Mouse (Mus musculus) liver, adult 2 months (tissue): ENCODE measurements around the gene Wnk4. TPM values are rescaled to one million over a fixed set of nuclear protein-coding genes. Genes with fewer than 3 reads are reported as not detected.
A peak's percentile ranks its signal among the peaks of the same experiment; 100 is the strongest.

Experiments
- DNase-seq: peaks from one replicate; pipeline ENCODE4 v3.0.0-alpha.2; 2011; ENCODE audit warnings: low read depth, low spot score; ENCODE audit errors: extremely low read depth
- H3K27ac ChIP-seq: fragments of 200-500 bp; replicated peaks from 2 replicates; pipeline ENCODE4 v1.5.1; 2012; ENCODE audit warnings: low read depth, mild to moderate bottlenecking, control low read depth, inconsistent platforms, low read length; ENCODE audit not compliant: insufficient read depth
- H3K27me3 ChIP-seq: fragments of 200-500 bp; 2 replicates; pipeline ENCODE4 v1.6.1; 2012; ENCODE audit warnings: mild to moderate bottlenecking, moderate library complexity, low read length, inconsistent platforms; ENCODE audit not compliant: control insufficient read depth, insufficient read depth
- H3K36me3 ChIP-seq: fragments of 200-500 bp; 2 replicates; pipeline ENCODE4 v1.6.1; 2012; ENCODE audit warnings: low read length, inconsistent platforms; ENCODE audit not compliant: control insufficient read depth, insufficient read depth
- H3K4me1 ChIP-seq: fragments of 200-500 bp; 2 replicates; pipeline ENCODE4 v1.6.1; 2011; ENCODE audit warnings: low read length; ENCODE audit not compliant: control insufficient read depth, insufficient read depth
- H3K4me3 ChIP-seq: fragments of 200-500 bp; 2 replicates; pipeline ENCODE4 v1.5.1; 2011; ENCODE audit warnings: low read depth, mild to moderate bottlenecking, control low read depth, low read length, moderate library complexity; ENCODE audit not compliant: insufficient read depth
- H3K79me2 ChIP-seq: fragments of 200-500 bp; 2 replicates; pipeline ENCODE4 v1.6.1; 2012; ENCODE audit warnings: inconsistent platforms, mild to moderate bottlenecking, low read length, moderate library complexity; ENCODE audit not compliant: control insufficient read depth, insufficient read depth
- H3K9ac ChIP-seq: fragments of 200-500 bp; 2 replicates; pipeline ENCODE4 v1.6.1; 2012; ENCODE audit warnings: low read depth, mild to moderate bottlenecking, control low read depth, inconsistent platforms, low read length
- CTCF ChIP-seq: fragments of 200-500 bp; IDR thresholded peaks from 2 replicates; pipeline ENCODE4 v1.5.1; 2011; ENCODE audit warnings: low read depth, low read length, control low read depth
- POLR2A ChIP-seq: fragments of 200-500 bp; IDR thresholded peaks from 2 replicates; pipeline ENCODE4 v1.6.1; 2011; ENCODE audit warnings: low read length, control low read depth; ENCODE audit not compliant: insufficient read depth; ENCODE audit errors: extremely low read depth
- WGBS: fragments of 180-500 bp; shearing (Covaris S2); methylation state at CpG from one replicate; pipeline ENCODE4 v1.1.7; 2018; 5-methylcytosine and 5-hydroxymethylcytosine counted together
- polyA plus RNA-seq: library from polyadenylated mRNA; depleted of rRNA; stranded (reverse); fragments of >200 nt; gene quantifications from 2 replicates; pipeline ENCODE4 v1.2.3, GENCODE M21; 2012
- total RNA-seq: library from RNA; depleted of rRNA; stranded (reverse); fragments of >200 nt; gene quantifications from 2 replicates; pipeline ENCODE4 v1.2.3, GENCODE M21; 2014

The Wnk4 gene
- total and polyA plus RNA-seq, 2 experiments: 0.37 to 1.1 TPM

DNA sequence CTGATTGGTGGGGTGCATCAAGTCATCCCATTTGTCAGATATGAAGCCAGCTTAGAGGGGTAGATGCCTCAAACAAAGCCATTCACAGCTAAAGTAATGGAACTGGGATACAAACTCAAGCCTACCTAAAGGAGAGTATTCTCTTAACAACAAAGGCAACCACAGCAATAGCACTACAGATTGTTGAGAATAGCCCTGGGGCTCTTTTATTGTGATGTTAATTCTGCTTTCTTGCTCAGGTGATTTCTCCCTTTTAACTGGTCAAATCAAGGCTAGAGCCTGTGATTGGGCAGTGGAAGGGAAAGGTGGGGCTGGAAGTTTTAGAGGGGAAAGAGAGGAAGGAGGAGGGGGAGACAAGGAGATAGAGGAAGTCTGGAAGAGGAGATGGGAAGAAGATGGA lies 26.2 kb upstream of the Wnk4 start:
- no peaks in the 10 kb centered on the region for H3K4me1 ChIP-seq
- no peaks in the 10 kb centered on the region for H3K36me3 ChIP-seq
- H3K79me2 ChIP-seq: no peaks in the 10 kb centered on the region
- no peak for DNase-seq
- TF ChIP-seq POLR2A (no peak), CTCF (no peak)
- H3K27me3 ChIP-seq: no peaks in the 10 kb centered on the region
- H3K27ac ChIP-seq: no peak overlapping the region
- no peak overlapping the region for H3K9ac ChIP-seq
- no peak overlapping the region for H3K4me3 ChIP-seq

DNA sequence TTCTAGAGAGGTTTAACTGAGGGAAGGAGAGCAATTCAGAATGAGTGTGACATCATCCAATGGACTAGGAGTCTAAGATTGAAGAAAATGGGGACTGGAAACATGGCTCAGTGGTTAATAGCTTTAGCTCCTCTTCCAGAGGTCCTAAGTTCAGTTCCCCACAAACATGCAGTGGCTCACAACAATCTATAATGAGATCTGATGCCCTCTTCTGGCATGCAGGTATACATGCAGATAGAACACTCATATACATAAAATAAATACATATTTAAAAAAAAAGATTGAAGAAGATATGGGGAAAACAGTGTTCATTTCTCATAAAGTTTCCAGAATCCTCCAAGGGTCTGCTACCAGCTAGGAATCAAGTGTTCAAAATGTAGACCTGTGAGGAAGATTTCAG lies 24.9 kb upstream of the Wnk4 start:
- Histone ChIP-seq H3K27me3 (no peaks in the 10 kb centered on the region), H3K36me3 (no peaks in the 10 kb centered on the region), H3K27ac (no peak overlapping the region), H3K4me1 (no peaks in the 10 kb centered on the region), H3K79me2 (no peaks in the 10 kb centered on the region), H3K4me3 (no peak overlapping the region), H3K9ac (no peak overlapping the region)
- no peak for DNase-seq
- no peak for TF ChIP-seq POLR2A

DNA sequence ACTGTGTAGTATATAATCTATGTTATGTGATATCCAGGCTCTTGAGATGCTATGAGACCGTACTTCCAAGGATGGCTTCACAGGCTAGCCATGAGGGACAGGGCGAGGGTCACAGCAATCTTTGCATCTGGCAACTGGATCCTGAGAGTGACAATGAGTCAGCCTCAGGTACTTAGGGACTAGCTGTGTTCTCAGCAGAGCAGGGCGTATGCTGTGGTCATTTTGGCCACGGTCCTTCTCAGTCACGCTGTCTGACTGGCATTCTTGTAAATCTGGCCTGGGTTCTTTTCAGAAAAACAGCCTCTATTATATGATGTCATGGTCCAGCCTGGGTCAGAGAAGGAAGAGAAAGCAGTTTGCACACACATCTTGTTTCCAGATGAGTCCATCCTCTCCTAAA lies 23.6 kb upstream of the Wnk4 start:
- Histone ChIP-seq H3K4me3 (no peak overlapping the region), H3K36me3 (no peaks in the 10 kb centered on the region), H3K9ac (no peak overlapping the region), H3K27me3 (no peaks in the 10 kb centered on the region), H3K79me2 (no peaks in the 10 kb centered on the region), H3K27ac (no peak overlapping the region), H3K4me1 (no peaks in the 10 kb centered on the region)
- 96% methylated on average over 5 of the region's 5 CpGs for WGBS
- TF ChIP-seq CTCF (no peak), POLR2A (no peak)
- DNase-seq: no peak

DNA sequence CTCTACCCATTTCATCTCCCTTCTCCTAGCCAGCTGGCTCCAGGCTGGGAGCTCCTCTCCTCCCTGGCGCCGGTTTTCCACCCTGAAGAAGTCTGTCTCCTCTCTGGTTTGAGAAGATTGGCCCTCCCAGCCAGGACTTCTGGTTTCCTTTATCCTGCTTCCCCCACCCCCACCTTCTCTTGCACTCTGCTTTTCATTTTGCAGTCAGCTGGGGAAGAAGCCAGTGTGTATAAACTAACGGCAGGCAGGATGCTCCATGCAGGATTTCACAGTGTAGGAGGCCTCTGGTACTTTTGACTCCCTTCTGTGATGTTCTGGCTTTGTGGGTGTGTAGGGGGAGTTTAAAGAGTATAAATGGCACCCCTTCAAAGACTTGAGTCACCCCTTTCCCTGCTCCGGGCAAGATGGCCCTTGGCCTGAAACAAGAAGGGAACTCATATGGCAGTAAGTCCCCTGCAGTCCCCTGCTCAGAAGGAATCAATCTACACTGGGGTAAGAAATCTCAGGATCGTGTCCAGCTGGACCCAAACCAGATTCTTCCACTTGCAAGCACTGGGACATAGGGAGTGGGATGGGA lies 22.2 kb upstream of the Wnk4 start:
- TF ChIP-seq CTCF: no peak
- no peak for TF ChIP-seq POLR2A
- H3K27ac ChIP-seq: no peak overlapping the region

DNA sequence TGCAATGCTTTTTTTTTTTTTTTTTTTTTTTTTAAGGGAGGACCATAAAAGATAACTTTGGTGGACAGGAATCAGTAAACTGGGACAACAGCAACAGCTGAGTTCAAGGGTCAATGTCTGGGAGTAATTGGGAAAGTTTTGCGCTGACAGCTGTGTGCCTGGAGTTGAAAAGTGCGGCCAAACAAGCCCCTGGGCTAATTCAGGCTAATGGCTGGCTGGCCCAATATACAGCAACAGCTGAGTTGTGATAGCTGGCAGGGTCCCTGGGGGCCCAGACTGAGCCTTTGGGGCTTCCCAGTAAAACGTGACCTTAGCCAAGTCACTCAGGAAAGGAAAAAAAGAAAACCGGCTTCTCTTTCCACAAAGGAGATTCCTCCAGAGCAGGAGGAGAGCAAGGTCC lies 15.3 kb upstream of the Wnk4 start:
- Histone ChIP-seq H3K27ac (peak overlapping the region; percentile 26; the same call in 1 of the 2 replicates), H3K4me3 (no peak overlapping the region), H3K9ac (no peak overlapping the region), H3K4me1 (peaks cover 1% of the 10 kb centered on the region; the same call in 1 of the 2 replicates), H3K36me3 (no peaks in the 10 kb centered on the region), H3K27me3 (peaks cover 8% of the 10 kb centered on the region; the same call in 1 of the 2 replicates), H3K79me2 (no peaks in the 10 kb centered on the region)
- TF ChIP-seq CTCF: no peak
- TF ChIP-seq POLR2A: no peak
- WGBS: 25% methylated on average over 4 of the region's 4 CpGs
- peak; percentile 69 for DNase-seq

More for the DNA sequence above, 22.2 kb upstream of the Wnk4 start:
- Histone ChIP-seq H3K4me3 (no peak overlapping the region), H3K36me3 (no peaks in the 10 kb centered on the region), H3K79me2 (no peaks in the 10 kb centered on the region), H3K4me1 (no peaks in the 10 kb centered on the region), H3K9ac (no peak overlapping the region), H3K27me3 (no peaks in the 10 kb centered on the region)
- no peak for DNase-seq
- WGBS: 66% methylated on average over 5 of the region's 5 CpGs

DNA sequence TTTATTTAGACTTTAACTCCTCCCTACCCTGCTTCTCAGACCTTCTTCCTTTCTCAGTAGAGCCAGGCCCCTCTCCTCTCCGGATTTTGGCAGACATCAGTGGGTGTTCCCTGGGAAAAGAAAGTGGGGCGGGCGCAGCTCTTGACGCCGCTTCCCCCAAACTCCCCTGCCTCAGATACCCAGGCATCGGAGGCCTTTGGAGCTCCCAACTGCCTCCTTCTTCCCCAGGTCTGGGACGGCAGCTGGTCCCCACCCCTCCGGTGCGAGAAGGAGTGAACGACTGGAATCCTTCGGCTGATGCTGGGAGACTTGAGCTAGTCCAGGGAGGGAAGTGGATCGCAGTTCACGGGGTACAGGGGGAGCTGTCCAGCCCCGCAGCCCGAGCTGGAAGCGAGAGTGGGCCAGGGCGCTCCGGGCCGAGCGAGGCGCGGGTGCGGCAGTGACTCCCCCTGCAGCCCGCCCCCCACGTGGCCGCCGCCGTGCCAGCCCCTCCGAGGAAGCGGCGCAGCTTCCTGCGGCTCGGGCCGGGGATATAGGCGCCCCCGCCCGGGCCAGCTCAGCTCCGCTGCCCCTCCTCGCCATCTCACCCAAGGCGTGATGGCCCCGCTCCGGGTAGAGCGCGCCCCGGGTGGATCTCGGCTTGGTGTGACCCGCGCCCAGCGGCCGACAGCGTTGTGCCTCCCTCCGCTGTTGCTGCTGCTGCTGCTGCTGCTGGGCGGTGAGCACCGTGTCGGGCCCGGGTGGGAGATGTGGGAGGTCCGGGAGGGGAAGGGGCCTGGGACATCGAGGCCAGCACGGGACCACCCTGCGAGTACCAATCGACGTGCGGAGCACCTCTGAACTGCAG lies 14.3 kb upstream of the Wnk4 start, which contains the start of gene Ramp2:
Ramp2 (plus strand) TSS at position 174 of the 847 bp plus-strand sequence.
- Histone ChIP-seq H3K79me2 (no peaks in the 10 kb centered on the region), H3K4me3 (peak within 1 kb of the TSS; percentile 97), H3K9ac (peak within 1 kb of the TSS; percentile 87), H3K4me1 (peaks cover 1% of the 10 kb centered on the region; the same call in 1 of the 2 replicates), H3K27me3 (peaks cover 8% of the 10 kb centered on the region; the same call in 1 of the 2 replicates), H3K36me3 (no peaks in the 10 kb centered on the region), H3K27ac (peak within 1 kb of the TSS; percentile 83)
- 7% methylated on average over 61 of the region's 63 CpGs for WGBS
- no peak for TF ChIP-seq CTCF
- TF ChIP-seq POLR2A: no peak
- DNase-seq: no peak
